Mouse (Mus musculus) retina, postnatal 1 day (tissue): ENCODE results near the gene Prr9.

ENCODE experiments used
- DNase-seq: peaks from one replicate; pipeline ENCODE4 v3.0.0-alpha.2; 2012

The Prr9 gene

GRCm38 (mm10) chr3:92123847-92124246 lies at the start of gene Prr9:
Gene Prr9 (minus strand): TSS chr3:92123947.
- no peak for DNase-seq

- DNase-seq, result no peak
Measured at GRCm38 (mm10) chr3:92169847-92170246, 46.1 kb upstream of the Prr9 start.

- peak; percentile 63 for DNase-seq
Measured at GRCm38 (mm10) chr3:92153322-92153721, 29.6 kb upstream of the Prr9 start.

GRCm38 (mm10) chr3:92150631-92151277 lies 27.0 kb upstream of the Prr9 start:
- DNase-seq, result peak; percentile 75

GRCm38 (mm10) chr3:92147913-92148312 lies 24.2 kb upstream of the Prr9 start:
- no peak for DNase-seq

GRCm38 (mm10) chr3:92147420-92147819 lies 23.7 kb upstream of the Prr9 start:
- DNase-seq, result no peak

GRCm38 (mm10) chr3:92142644-92143043 lies 18.9 kb upstream of the Prr9 start, which contains the start of gene Lelp1:
Gene Lelp1 (minus strand): TSS chr3:92142744.
- DNase-seq, result no peak

- no peak for DNase-seq
Measured at GRCm38 (mm10) chr3:92120902-92121301, 2.8 kb downstream of the Prr9 start.

GRCm38 (mm10) chr3:92117930-92118329 lies 5.8 kb downstream of the Prr9 start:
- peak; percentile 35 for DNase-seq

- no peak for DNase-seq
Measured at GRCm38 (mm10) chr3:92111526-92111925, 12.2 kb downstream of the Prr9 start.

GRCm38 (mm10) chr3:92110790-92111189 lies 13.0 kb downstream of the Prr9 start:
- DNase-seq, result peak; percentile 56

- peak; percentile 44 for DNase-seq
Measured at GRCm38 (mm10) chr3:92106582-92106981, 17.2 kb downstream of the Prr9 start.

- no peak for DNase-seq
Measured at GRCm38 (mm10) chr3:92083042-92083441, 40.7 kb downstream of the Prr9 start, which contains the start of gene Lor. Gene Lor (minus strand): TSS chr3:92083142.

GRCm38 (mm10) chr3:92081285-92081931 lies 42.3 kb downstream of the Prr9 start:
- DNase-seq, result peak; percentile 64

GRCm38 (mm10) chr3:92080462-92081284 lies 43.1 kb downstream of the Prr9 start:
- DNase-seq, result peak; percentile 75
